Mouse (Mus musculus): Measurements from ENCODE around the gene Litaf.

Litaf gene

GRCm38 (mm10) chr16:10911061-10911460 lies 154.9 kb downstream of the Litaf start:
- DNase-seq (ENCODE audit: low read depth, low spot score), result no peak

- no peak for DNase-seq (ENCODE audit: low read depth, low spot score)
These were observed 155.4 kb downstream of the Litaf start for GRCm38 (mm10) chr16:10910541-10910940.

All from 3T3-L1 (cell line).